Comparison of ENCODE assay signal across 8 mouse cellular contexts in the genomic region with DNA sequence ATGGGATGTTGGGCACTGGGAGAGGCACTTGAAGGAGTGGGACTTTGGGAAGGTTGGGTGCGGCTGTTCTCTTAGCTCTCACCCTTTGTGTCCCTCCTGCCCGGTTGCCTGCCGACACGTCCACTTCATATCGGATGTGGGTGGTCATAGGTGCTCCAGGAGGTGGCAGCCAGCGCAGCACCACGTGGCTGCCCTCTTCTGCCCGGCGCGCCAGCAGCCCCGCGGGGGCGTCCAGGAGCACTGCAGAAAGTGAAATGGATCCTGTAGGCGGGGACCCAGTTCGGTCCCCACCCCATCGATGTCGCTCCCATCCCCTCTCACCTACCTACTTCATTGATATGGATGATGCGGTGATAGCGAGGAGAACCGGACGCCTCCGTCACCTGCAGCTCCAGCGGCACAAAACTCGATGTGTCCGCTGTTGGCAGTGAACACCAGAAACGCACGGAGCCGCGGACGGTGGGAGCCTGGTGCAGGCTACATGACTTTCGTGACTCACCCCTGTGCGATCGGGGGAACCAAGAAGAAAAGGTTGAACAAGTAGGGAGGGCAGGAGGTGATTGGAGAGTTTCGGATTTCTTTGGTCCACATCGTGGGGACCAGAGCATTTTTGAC. TPM values are rescaled to one million over a fixed set of nuclear protein-coding genes. Genes with fewer than 3 reads are reported as not detected.
DNase-seq lines count a peak whose midpoint lies in the region; ATAC-seq lines count a peak whose summit lies in the region.

No protein-coding gene starts in this region.

- H3K27me3 ChIP-seq in forebrain, embryonic 12.5 days: peaks cover 55% of the 10 kb centered on the region
- peaks cover 54% of the 10 kb centered on the region for H3K27me3 ChIP-seq in limb, embryonic 15.5 days
- peaks cover 56% of the 10 kb centered on the region for H3K27me3 ChIP-seq in neural tube, embryonic 13.5 days

- peaks cover 32% of the 10 kb centered on the region for H3K4me1 ChIP-seq in forebrain, embryonic 12.5 days
- peaks cover 32% of the 10 kb centered on the region for H3K4me1 ChIP-seq in limb, embryonic 15.5 days
- peaks cover 37% of the 10 kb centered on the region for H3K4me1 ChIP-seq in neural tube, embryonic 13.5 days (replicated peaks)

- no peak overlapping the region for H3K9ac ChIP-seq in forebrain, embryonic 12.5 days
- no peak overlapping the region for H3K9ac ChIP-seq in limb, embryonic 15.5 days
- H3K9ac ChIP-seq in neural tube, embryonic 13.5 days: peak overlapping the region; percentile 59; the same call in 1 of the 2 replicates

- 0 out of 2 replicates have a peak, but pooled peaks cover 4% of the 10 kb centered on the region for H3K36me3 ChIP-seq in forebrain, embryonic 12.5 days (replicated peaks)
- H3K36me3 ChIP-seq in limb, embryonic 15.5 days: no peaks in the 10 kb centered on the region; the same call in 1 of the 2 replicates
- no peaks in the 10 kb centered on the region for H3K36me3 ChIP-seq in neural tube, embryonic 13.5 days

- no peak overlapping the region for H3K27ac ChIP-seq in forebrain, embryonic 12.5 days
- H3K27ac ChIP-seq in limb, embryonic 15.5 days: no peak overlapping the region
- no peak overlapping the region for H3K27ac ChIP-seq in neural tube, embryonic 13.5 days (replicated peaks)

- H3K4me2 ChIP-seq in forebrain, embryonic 12.5 days: peak overlapping the region; percentile 72
- peak overlapping the region; percentile 92 for H3K4me2 ChIP-seq in limb, embryonic 15.5 days
- H3K4me2 ChIP-seq in neural tube, embryonic 13.5 days: peak overlapping the region; percentile 61

- 2% methylated on average over 35 of the region's 35 CpGs for WGBS in forebrain, embryonic 12.5 days
- WGBS in limb, embryonic 15.5 days: under 1% methylated on average over 35 of the region's 35 CpGs
- 2% methylated on average over 35 of the region's 35 CpGs for WGBS in neural tube, embryonic 13.5 days

- peak overlapping the region; percentile 42 for H3K4me3 ChIP-seq in forebrain, embryonic 12.5 days (replicated peaks)
- H3K4me3 ChIP-seq in limb, embryonic 15.5 days: peak overlapping the region; percentile 45
- H3K4me3 ChIP-seq in neural tube, embryonic 13.5 days: peak overlapping the region; percentile 35

- no peaks in the 10 kb centered on the region for H3K9me3 ChIP-seq in forebrain, embryonic 12.5 days
- H3K9me3 ChIP-seq in limb, embryonic 15.5 days: no peaks in the 10 kb centered on the region
- no peaks in the 10 kb centered on the region for H3K9me3 ChIP-seq in neural tube, embryonic 13.5 days

- ATAC-seq in forebrain, embryonic 12.5 days (ENCODE audit: low FRiP score): no peak
- ATAC-seq in limb, embryonic 15.5 days (ENCODE audit: insufficient number of reproducible peaks, low FRiP score, low TSS enrichment, low read depth): no peak
- ATAC-seq in neural tube, embryonic 13.5 days (ENCODE audit: low read depth): no peak

- peak; percentile 36 to 41 for DNase-seq in cerebellum, postnatal 10 days
- no peak for DNase-seq in cerebellum, adult 8-10 months
- DNase-seq in CD4-positive helper T cell, adult 2 months (ENCODE audit: low read depth, low spot score): peak; percentile 21
- DNase-seq in left cerebral cortex, adult 11 months (ENCODE audit: low spot score): no peak
- no peak for DNase-seq in cerebellum, adult 9-10 months

RNA-seq across cellular contexts. Expression of a gene that starts 1.8 kb away (rescaled TPM):
- polyA plus RNA-seq in forebrain, embryonic 12.5 days (2016; fragmentation: Nextera tagmentation; extraction: Ambion mirVana): 2.0 and 4.1 TPM in 2 replicates
- polyA plus RNA-seq in limb, embryonic 15.5 days (2015; fragmentation: Nextera tagmentation; extraction: Ambion mirVana): 6.0 and 6.4 TPM in 2 replicates
- polyA plus RNA-seq in neural tube, embryonic 13.5 days (2015; fragmentation: Nextera tagmentation; extraction: Ambion mirVana): 2.1 and 2.8 TPM in 2 replicates

RNA-seq across cellular contexts. Expression of a gene that starts 5.9 kb away (rescaled TPM):
- polyA plus RNA-seq in forebrain, embryonic 12.5 days (2016; fragmentation: Nextera tagmentation; extraction: Ambion mirVana): 7.4 and 9.5 TPM in 2 replicates
- polyA plus RNA-seq in limb, embryonic 15.5 days (2015; fragmentation: Nextera tagmentation; extraction: Ambion mirVana): 7.0 and 9.2 TPM in 2 replicates
- 8.8 and 10.7 TPM in 2 replicates for polyA plus RNA-seq in neural tube, embryonic 13.5 days (2015; fragmentation: Nextera tagmentation; extraction: Ambion mirVana)

RNA-seq across cellular contexts. Expression of a gene that starts 24.6 kb away (rescaled TPM):
- polyA plus RNA-seq in forebrain, embryonic 12.5 days (2016; fragmentation: Nextera tagmentation; extraction: Ambion mirVana): 37.0 and 40.9 TPM in 2 replicates
- 8.4 and 8.7 TPM in 2 replicates for polyA plus RNA-seq in limb, embryonic 15.5 days (2015; fragmentation: Nextera tagmentation; extraction: Ambion mirVana)
- 69.5 and 73.1 TPM in 2 replicates for polyA plus RNA-seq in neural tube, embryonic 13.5 days (2015; fragmentation: Nextera tagmentation; extraction: Ambion mirVana)

RNA-seq across cellular contexts. Expression of a gene that starts 27.8 kb away (rescaled TPM):
- 2.1 and 3.4 TPM in 2 replicates for polyA plus RNA-seq in forebrain, embryonic 12.5 days (2016; fragmentation: Nextera tagmentation; extraction: Ambion mirVana)
- 0.70 and 0.87 TPM in 2 replicates for polyA plus RNA-seq in limb, embryonic 15.5 days (2015; fragmentation: Nextera tagmentation; extraction: Ambion mirVana)
- 1.7 and 1.9 TPM in 2 replicates for polyA plus RNA-seq in neural tube, embryonic 13.5 days (2015; fragmentation: Nextera tagmentation; extraction: Ambion mirVana)

RNA-seq across cellular contexts. Expression of a gene that starts 34.1 kb away (rescaled TPM):
- polyA plus RNA-seq in forebrain, embryonic 12.5 days (2016; fragmentation: Nextera tagmentation; extraction: Ambion mirVana): 32.9 and 33.3 TPM in 2 replicates
- 53.4 and 56.0 TPM in 2 replicates for polyA plus RNA-seq in limb, embryonic 15.5 days (2015; fragmentation: Nextera tagmentation; extraction: Ambion mirVana)
- polyA plus RNA-seq in neural tube, embryonic 13.5 days (2015; fragmentation: Nextera tagmentation; extraction: Ambion mirVana): 41.7 and 47.4 TPM in 2 replicates

Comparison
In these comparisons a context has a peak if more than half of its experiments do, and no peak if none do; other contexts are left out.
1. DNase-seq: peak in cerebellum, postnatal 10 days (2 of 2) and CD4-positive helper T cell, adult 2 months (single experiment); none in cerebellum, adult 8-10 months (single experiment), left cerebral cortex, adult 11 months (single experiment) and cerebellum, adult 9-10 months (single experiment).
2. Peak in every context shown above with its lines, with median percentiles within 50 percentile points of each other: H3K4me2 ChIP-seq and H3K4me3 ChIP-seq.